Mouse (Mus musculus): ENCODE measurements around the gene Olfr995. TPM values are rescaled to one million over a fixed set of nuclear protein-coding genes. Genes with fewer than 3 reads are reported as not detected.

Olfr995 gene
- total RNA-seq (2023) = not detected

GRCm38 (mm10) chr2:85443539-85443938 is at the start of gene Olfr995:
TSS of gene Olfr995 (minus strand) at chr2:85443639.

GRCm38 (mm10) chr2:85436351-85436750 is 7.1 kb downstream of the Olfr995 start, which contains the start of gene Olfr994:
TSS of gene Olfr994 (minus strand) at chr2:85436451.

GRCm38 (mm10) chr2:85414777-85415176 is 28.7 kb downstream of the Olfr995 start, which contains the start of gene Olfr993:
TSS of gene Olfr993 (minus strand) at chr2:85414877.

GRCm38 (mm10) chr2:85409369-85409768 is 34.1 kb downstream of the Olfr995 start, which contains the start of gene Olfr992:
TSS of gene Olfr992 (minus strand) at chr2:85409469.

Other genes with a start within 250 kb of the Olfr995 start
- gene Lrrc55, start 246.4 kb downstream of the Olfr995 start, total RNA-seq (2023) = not detected
- not detected for gene Olfr987, start 104.3 kb downstream of the Olfr995 start, total RNA-seq (2023)
- not detected for gene Olfr988, start 80.4 kb downstream of the Olfr995 start, total RNA-seq (2023)
- gene Olfr992, start 34.2 kb downstream of the Olfr995 start, total RNA-seq (2023) = not detected
- gene Olfr993, start 28.8 kb downstream of the Olfr995 start, total RNA-seq (2023) = not detected
- gene Olfr994, start 7.2 kb downstream of the Olfr995 start, total RNA-seq (2023) = not detected
- not detected for gene 4833423E24Rik, start 75.4 kb upstream of the Olfr995 start, total RNA-seq (2023)
- not detected for gene Olfr996, start 135.6 kb upstream of the Olfr995 start, total RNA-seq (2023)
- not detected for gene Olfr998, start 145.3 kb upstream of the Olfr995 start, total RNA-seq (2023)
- not detected for gene Olfr1000, start 168.3 kb upstream of the Olfr995 start, total RNA-seq (2023)
- not detected for gene Olfr1002, start 207.1 kb upstream of the Olfr995 start, total RNA-seq (2023)
- not detected for gene Olfr154, start 220.8 kb upstream of the Olfr995 start, total RNA-seq (2023)
- gene Olfr1006, start 235.1 kb upstream of the Olfr995 start, total RNA-seq (2023) = not detected
- not detected for gene Olfr1008, start 245.8 kb upstream of the Olfr995 start, total RNA-seq (2023)

Measured in CD4-positive naive resting alpha-beta T cell, adult 76 days (primary cell).